Mouse (Mus musculus): Measurements from ENCODE around the gene Kri1. TPM values are rescaled to one million over a fixed set of nuclear protein-coding genes. Genes with fewer than 3 reads are reported as not detected.
"Not testable (repeated sequence)": the region's sequence is repeated elsewhere in the genome, so short reads cannot be mapped to it uniquely, and the experiment has no call there.

Kri1 gene
- total RNA-seq, 2 experiments from 2014 or later: 10.6 to 17.2 TPM

GRCm38 (mm10) chr9:21274336-21274735 is 13.4 kb downstream of the Kri1 start:
- DNase-seq: no peak

GRCm38 (mm10) chr9:21273520-21274228 is 14.1 kb downstream of the Kri1 start:
- peak in 1 of 2 experiments; percentile 29 for DNase-seq

GRCm38 (mm10) chr9:21273094-21273493 is 14.7 kb downstream of the Kri1 start:
- DNase-seq: no peak

GRCm38 (mm10) chr9:21272391-21272790 is 15.4 kb downstream of the Kri1 start:
- no peak for DNase-seq

DNA sequence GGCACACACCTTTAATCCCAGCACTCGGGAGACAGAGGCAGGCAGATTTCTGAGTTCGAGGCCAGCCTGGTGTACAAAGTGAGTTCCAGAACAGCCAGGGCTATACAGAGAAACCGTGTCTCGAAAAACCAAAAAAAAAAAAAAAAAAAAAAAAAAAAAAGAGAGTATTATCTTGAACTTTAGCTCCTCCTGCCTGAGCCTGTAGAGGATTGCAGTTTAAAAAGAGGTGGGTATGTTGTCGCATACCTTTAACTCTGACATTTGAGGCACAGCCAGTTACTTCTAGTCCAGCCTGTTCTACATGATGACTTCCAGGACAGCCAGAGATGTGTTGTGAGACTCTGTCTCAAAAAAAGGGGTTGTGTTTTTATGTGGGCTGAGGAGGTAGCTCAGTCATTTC is 18.2 kb downstream of the Kri1 start:
- DNase-seq: not testable (repeated sequence)

DNA sequence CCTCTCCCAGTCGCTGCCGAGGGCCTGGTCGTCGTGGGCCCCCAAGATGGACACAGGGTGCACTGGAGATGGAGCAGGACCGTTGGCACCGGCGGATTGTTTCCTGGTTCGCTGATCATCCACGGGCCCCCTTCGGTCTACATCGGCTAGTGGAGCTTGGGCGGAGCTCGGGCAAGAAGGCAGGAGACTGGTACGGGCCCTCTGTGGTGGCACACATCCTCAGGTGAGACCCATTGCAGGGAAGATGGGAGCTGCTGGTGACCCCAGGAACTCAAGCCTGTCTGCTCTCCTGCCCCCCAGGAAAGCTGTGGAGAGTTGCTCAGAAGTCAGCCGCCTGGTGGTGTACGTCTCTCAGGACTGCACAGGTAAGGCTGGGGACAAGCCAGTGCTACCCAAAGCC is 19.5 kb downstream of the Kri1 start:
- DNase-seq: no peak

- no peak for DNase-seq
Observed at GRCm38 (mm10) chr9:21266889-21267288, 20.9 kb downstream of the Kri1 start.

DNA sequence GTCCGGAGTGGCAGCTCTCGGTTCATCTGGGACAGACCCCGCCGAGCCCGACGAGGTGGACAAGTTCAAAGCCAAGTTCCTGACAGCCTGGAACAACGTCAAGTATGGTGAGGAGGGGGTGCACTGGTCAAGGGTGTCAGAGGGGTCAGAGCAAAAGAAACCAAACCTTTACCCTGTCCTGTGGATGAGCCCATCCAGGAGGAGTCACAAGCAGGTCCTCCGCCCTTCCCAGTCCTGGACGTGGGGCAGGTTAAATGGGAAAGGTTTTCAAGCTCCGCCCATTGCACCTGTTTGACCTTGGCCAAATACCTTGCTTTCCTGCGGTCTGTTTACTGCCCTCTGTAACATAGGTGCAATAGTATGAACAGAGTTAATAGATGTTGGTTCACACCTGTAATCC is 22.2 kb downstream of the Kri1 start:
- no peak for DNase-seq

GRCm38 (mm10) chr9:21265000-21265561 is 22.7 kb downstream of the Kri1 start, which contains the start of gene Atg4d:
Gene Atg4d (plus strand): TSS chr9:21265293.
- DNase-seq: peak; percentile 99 to 100

GRCm38 (mm10) chr9:21264272-21264999 is 23.3 kb downstream of the Kri1 start:
- no peak for DNase-seq

- DNase-seq: no peak
Observed at GRCm38 (mm10) chr9:21261831-21262230, 25.9 kb downstream of the Kri1 start.

GRCm38 (mm10) chr9:21260491-21261040 is 27.2 kb downstream of the Kri1 start:
- no peak for DNase-seq

DNA sequence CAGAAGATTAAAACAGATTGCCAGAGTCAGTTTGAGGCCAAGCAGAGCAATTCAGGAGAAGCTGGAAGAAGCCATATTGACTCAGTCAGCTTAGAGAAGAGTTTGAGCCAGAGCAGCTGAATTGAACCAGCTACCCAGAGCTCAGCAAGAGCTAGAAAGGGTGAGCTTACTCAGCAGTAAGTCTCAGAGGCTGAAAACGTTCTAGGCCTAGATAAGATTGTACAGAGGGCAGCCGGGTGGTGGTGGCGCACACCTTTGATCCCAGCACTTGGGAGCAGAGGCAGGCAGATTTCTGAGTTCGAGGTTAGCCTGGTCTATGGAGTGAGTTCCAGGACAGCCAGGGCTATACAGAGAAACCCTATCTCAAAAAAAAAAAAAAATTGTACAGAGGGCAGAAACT is 31.4 kb downstream of the Kri1 start:
- DNase-seq: not testable (repeated sequence)

- DNase-seq: no peak
Observed at GRCm38 (mm10) chr9:21254690-21255089, 33.1 kb downstream of the Kri1 start.

GRCm38 (mm10) chr9:21251116-21251735 is 36.5 kb downstream of the Kri1 start:
- no peak for DNase-seq

DNA sequence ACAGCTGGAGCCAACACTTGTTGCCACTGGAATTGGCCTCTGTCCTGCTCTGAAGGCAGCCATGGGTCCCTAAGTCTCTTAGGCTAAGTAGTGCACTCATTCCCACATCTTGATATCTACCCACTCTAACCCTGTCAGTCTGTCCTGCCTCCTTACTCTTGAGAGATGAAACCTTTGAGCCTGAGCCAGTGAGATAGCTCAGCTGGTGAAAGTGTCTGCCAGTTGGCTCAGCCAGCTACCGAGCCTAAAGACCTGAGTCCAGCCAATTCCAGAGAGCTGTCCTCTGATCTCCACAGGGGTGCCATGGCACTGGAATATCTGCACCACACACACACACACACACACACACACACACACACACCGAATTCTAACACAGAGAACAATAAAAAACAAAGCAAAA is 37.3 kb downstream of the Kri1 start:
- peak in 1 of 2 experiments; percentile 73 for DNase-seq

DNA sequence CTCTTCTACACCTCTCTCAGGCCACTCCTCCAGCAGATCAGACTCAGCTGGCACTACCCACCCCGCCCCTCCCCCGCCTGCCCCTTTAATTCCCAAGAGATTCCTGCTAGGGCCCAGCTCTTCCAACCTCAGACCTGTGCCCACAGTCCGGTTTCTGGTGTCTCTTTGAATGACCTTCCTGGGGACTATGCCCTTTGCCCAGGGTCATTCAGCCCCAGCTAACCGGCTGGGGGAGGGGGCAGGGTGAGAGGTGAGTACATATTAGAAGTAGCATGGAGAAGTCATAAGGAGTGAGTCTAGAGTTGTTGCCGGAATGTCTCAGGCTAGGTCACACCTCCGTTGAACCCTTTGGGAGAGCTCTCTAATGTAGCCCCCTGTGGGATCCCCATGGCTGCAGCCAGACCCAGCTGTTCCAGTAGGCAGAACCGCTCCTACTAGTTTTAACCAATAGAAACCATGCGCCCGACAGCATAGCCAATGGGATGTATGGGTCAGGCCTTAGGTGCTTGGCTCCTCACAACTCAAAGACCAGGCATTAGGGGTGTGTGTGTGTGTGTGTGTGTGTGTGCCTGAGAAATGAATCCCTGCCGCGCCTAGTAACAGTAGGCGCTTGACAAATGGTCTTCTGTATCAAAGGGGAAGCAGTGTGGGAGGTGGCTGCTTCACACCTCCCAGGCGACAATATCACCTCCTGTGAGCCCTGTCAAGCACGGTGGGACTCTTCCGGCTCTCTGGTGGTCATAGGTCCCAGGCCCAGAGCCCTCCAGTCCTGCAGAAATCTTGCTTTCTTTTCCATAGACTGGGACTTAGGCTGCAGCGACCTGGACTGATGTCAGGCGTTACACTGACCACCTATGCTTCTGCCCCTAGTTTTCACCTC is 37.9 kb downstream of the Kri1 start:
- no peak for DNase-seq

DNA sequence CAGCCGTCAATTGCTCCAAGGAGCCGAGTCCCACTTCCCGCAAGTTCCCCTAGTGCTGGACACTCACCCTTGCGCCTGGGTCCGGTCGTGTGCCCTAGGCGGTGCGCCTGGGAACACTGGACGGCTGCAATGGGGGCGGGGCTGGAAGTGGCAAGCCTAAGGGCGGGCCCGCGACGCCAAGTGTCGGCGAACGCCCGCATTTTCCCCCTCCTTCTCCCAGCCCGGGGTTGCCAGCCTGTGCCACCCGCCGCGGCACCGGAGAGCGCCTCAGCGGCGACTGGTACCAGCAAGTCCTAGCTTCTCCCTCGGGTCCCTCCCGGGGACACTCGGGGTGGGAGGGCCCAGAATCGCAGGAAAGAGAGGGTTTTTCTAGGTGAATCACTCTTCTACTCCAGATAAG is 39.4 kb downstream of the Kri1 start, which contains the start of gene S1pr5:
TSS of gene S1pr5 (minus strand) at position 118 of the 400 bp plus-strand sequence.
- peak in 1 of 2 experiments; percentile 57 for DNase-seq

- no peak for DNase-seq
Observed at GRCm38 (mm10) chr9:21246342-21246741, 41.4 kb downstream of the Kri1 start.

DNA sequence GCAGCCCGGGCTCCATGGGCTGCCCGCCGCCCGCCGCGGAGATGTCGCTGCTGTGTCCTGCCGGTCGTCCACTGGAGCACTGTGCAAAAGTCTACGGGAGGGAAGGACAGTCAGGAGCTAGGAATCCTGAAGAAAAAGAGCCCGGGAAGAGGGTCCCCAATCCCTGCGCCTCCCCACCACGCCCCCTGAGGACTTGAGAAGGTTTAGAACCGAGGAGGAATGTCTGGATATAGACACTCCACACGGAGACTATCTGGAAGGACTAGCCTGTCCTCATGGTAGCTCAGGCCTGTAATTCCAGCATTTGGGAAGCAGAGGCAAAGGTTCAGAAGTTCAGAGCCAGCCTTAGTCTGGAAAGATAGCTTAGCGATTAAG is 42.7 kb downstream of the Kri1 start:
- no peak for DNase-seq

GRCm38 (mm10) chr9:21244428-21245112 is 43.2 kb downstream of the Kri1 start:
- DNase-seq: no peak
